Mouse (Mus musculus): ENCODE data around the gene Tert.

DNA sequence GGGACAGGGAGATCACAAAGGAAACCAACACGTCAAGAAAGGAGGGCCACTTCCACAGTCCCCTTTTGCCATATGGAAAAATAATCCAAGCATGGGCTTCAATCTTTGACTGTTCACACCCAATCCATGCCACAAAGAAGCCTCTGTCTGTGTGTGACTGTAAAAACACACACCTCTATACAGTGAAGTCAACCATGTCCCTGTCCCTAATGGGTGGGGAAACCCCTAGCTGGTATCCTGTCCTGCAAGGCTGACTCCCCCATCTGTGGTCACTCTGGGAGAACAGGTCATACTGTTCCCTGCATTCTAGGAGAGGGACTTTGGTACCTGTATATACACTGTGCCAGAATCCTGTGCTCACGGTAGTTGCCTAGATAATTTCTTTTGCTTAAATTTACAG, 49.4 kb upstream of the Tert start:
- no peak for TF ChIP-seq CTCF (IDR thresholded peaks at IDR 0.05; ENCODE audit: low read depth, low read length)
- no peak for TF ChIP-seq POLR2A (IDR thresholded peaks at IDR 0.05; ENCODE audit: extremely low read depth, insufficient read depth, low read length)
